Mouse (Mus musculus) intestine, embryonic 14.5 days (tissue): ENCODE measurements around the gene Nkx1-2. TPM values are rescaled to one million over a fixed set of nuclear protein-coding genes. Genes with fewer than 3 reads are reported as not detected.
A peak's percentile ranks its signal among the peaks of the same experiment; 100 is the strongest.

Experiments used
- ATAC-seq: fragments of 200-750 bp; cut with Nextera tagmentation; replicated peaks from 2 replicates; pipeline ENCODE4 v1.8.0; 2017; ENCODE audit warnings: low read depth, moderate number of reproducible peaks, moderate TSS enrichment, moderate library complexity; ENCODE audit not compliant: low FRiP score, low TSS enrichment
- DNase-seq: peaks from one replicate; pipeline ENCODE4 v3.0.0-alpha.2; 2018; ENCODE audit warnings: low spot score
- H3K27ac ChIP-seq: fragments of 300-500 bp; sonication (generic); 2 replicates; pipeline ENCODE4 v1.5.1; 2014; ENCODE audit warnings: low read depth, mild to moderate bottlenecking, control low read depth
- H3K27me3 ChIP-seq: fragments of 300-500 bp; sonication (generic); replicated peaks from 2 replicates; pipeline ENCODE4 v1.6.1; 2014; ENCODE audit warnings: low read length, control low read depth; ENCODE audit not compliant: control insufficient read depth, insufficient read depth
- H3K36me3 ChIP-seq: fragments of 300-500 bp; sonication (generic); 2 replicates; pipeline ENCODE4 v1.6.1; 2014; ENCODE audit warnings: low read length, control low read depth; ENCODE audit not compliant: control insufficient read depth, insufficient read depth
- H3K4me1 ChIP-seq: fragments of 300-500 bp; sonication (generic); replicated peaks from 2 replicates; pipeline ENCODE4 v1.6.1; 2014; ENCODE audit warnings: low read length, control low read depth, mixed read lengths; ENCODE audit not compliant: control insufficient read depth, insufficient read depth
- H3K4me2 ChIP-seq: fragments of 300-500 bp; sonication (generic); 2 replicates; pipeline ENCODE4 v1.6.1; 2014; ENCODE audit warnings: low read length
- H3K4me3 ChIP-seq: fragments of 300-500 bp; sonication (generic); 2 replicates; pipeline ENCODE4 v1.5.1; 2014; ENCODE audit warnings: low read depth, low read length, control low read depth, mixed read lengths
- H3K9ac ChIP-seq: fragments of 300-500 bp; sonication (generic); 2 replicates; pipeline ENCODE4 v1.6.1; 2014; ENCODE audit warnings: mild to moderate bottlenecking, low read length
- H3K9me3 ChIP-seq: fragments of 300-500 bp; sonication (generic); 2 replicates; pipeline ENCODE4 v1.6.1; 2016; ENCODE audit warnings: low read length, control low read depth; ENCODE audit not compliant: control insufficient read depth
- WGBS: fragments of 180-500 bp; shearing (Covaris S2); extraction: QIAGEN DNeasy Blood & Tissue Kit; methylation state at CpG from one replicate; pipeline ENCODE4 v1.1.7; 2014; 5-methylcytosine and 5-hydroxymethylcytosine counted together
- polyA plus RNA-seq: library from polyadenylated mRNA; unstranded; fragments of >200 nt; fragmentation: Nextera tagmentation; extraction: Ambion mirVana; gene quantifications from 2 replicates; pipeline ENCODE4 v1.2.1, GENCODE M21; 2014

The Nkx1-2 gene
- polyA plus RNA-seq, 1 experiment from 2014 or later: 0.26 TPM

GRCm38 (mm10) chr7:132580511-132580910, 18.9 kb downstream of the Nkx1-2 start:
- WGBS: 54% methylated on average over 6 of the region's 6 CpGs
- Histone ChIP-seq H3K4me3 (no peak overlapping the region), H3K9ac (no peak overlapping the region), H3K27me3 (no peaks in the 10 kb centered on the region), H3K27ac (peak overlapping the region; percentile 47; the same call in 1 of the 2 replicates), H3K4me1 (peaks cover 4% of the 10 kb centered on the region; the same call in 1 of the 2 replicates), H3K4me2 (peak overlapping the region; percentile 18; the same call in 1 of the 2 replicates), H3K36me3 (no peaks in the 10 kb centered on the region), H3K9me3 (no peaks in the 10 kb centered on the region)
- ATAC-seq (no peak), DNase-seq (no peak)

DNA sequence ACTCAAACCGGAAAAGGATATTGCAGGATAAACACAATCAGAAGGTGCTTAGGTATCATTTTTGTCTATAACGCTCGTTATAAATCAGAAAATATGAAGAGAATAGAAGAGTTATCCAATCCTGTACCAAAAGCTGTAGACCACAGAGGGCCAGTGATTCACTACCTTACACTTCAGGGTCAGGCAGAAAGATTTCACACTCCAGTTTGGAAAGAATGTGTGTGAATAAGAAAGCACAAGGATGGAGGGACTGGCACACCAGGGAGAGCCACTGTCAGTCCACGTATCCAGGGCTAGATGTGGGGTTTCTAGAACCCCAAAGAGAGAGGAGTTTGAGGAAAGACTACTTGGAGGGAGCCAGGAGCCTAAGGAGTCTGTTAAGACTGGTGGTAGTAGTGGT, 22.5 kb downstream of the Nkx1-2 start:
- WGBS: 42% methylated on average over 4 of the region's 4 CpGs

DNA sequence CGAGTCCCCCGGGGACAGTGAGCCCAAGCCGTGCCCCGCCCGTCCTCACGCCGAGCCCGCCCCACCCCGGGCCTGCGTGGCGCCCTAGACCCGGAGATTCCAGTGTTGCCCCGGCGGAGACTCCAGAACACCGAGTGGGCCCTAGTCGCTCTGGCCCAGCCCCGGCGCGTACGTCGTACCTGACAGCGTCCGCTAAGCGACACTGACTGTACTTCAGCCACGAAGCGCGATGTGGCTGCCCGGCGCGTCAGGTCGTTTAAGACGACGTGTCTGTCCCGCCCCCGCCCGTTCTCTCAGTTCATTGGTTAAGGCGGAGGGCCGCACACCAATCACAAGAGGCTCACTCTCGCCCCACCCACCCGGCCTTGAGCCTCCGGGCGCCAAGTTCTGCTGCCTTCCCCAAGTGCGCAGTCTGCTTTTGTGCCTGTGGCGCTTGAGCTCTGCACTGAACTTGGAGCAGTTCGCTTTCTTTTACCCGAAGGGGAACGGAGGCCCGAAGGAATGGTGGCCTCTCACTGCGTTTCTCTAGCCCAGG, 23.3 kb downstream of the Nkx1-2 start, which contains the start of gene Oat:
Gene Oat, minus strand, starts transcription at position 283 of the 535 bp plus-strand sequence.
- H3K9me3 ChIP-seq: no peaks in the 10 kb centered on the region
- peak within 1 kb of the TSS; percentile 56 for H3K4me2 ChIP-seq
- peaks cover 7% of the 10 kb centered on the region; the same call in 1 of the 2 replicates for H3K4me1 ChIP-seq
- ATAC-seq (peak; percentile 94), DNase-seq (peak; percentile 95)
- H3K27me3 ChIP-seq: no peaks in the 10 kb centered on the region
- H3K27ac ChIP-seq: peak within 1 kb of the TSS; percentile 95
- H3K4me3 ChIP-seq: peak within 1 kb of the TSS; percentile 62
- no peaks in the 10 kb centered on the region for H3K36me3 ChIP-seq
- WGBS: under 1% methylated on average over 47 of the region's 49 CpGs
- peak within 1 kb of the TSS; percentile 71 for H3K9ac ChIP-seq

More for the DNA sequence above, 22.5 kb downstream of the Nkx1-2 start:
- Histone ChIP-seq H3K9ac (peak overlapping the region; percentile 37; the same call in 1 of the 2 replicates), H3K4me2 (peak overlapping the region; percentile 56), H3K27me3 (no peaks in the 10 kb centered on the region), H3K4me3 (peak overlapping the region; percentile 62), H3K4me1 (peaks cover 7% of the 10 kb centered on the region; the same call in 1 of the 2 replicates), H3K36me3 (no peaks in the 10 kb centered on the region), H3K9me3 (no peaks in the 10 kb centered on the region), H3K27ac (peak overlapping the region; percentile 95; the same call in 1 of the 2 replicates)
- ATAC-seq (no peak), DNase-seq (no peak)

DNA sequence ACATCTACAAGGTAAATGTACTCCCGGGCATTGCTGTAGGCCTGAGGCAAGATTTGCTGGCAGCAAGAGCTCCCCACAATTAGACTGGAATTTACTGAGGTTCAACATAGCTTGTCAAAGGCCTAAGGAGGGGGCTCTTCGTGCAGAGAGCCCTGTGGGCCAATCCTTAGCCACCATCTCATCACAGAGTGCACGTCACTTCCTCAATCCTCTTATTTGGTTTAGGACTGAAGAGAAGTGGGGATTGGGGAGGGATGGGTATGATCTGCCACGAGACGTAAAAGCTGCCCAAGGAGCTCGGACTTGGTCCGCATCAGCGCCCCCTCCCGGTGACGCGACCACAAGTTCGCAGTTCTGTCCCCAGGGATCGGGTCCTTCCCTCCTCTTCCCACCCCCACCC, 23.8 kb downstream of the Nkx1-2 start:
- H3K36me3 ChIP-seq: no peaks in the 10 kb centered on the region
- peaks cover 7% of the 10 kb centered on the region; the same call in 1 of the 2 replicates for H3K4me1 ChIP-seq
- peak overlapping the region; percentile 95 for H3K27ac ChIP-seq
- H3K4me2 ChIP-seq: peak overlapping the region; percentile 56
- H3K9ac ChIP-seq: peak overlapping the region; percentile 71
- H3K4me3 ChIP-seq: peak overlapping the region; percentile 62
- ATAC-seq (peak; percentile 86), DNase-seq (peak; percentile 91)
- H3K9me3 ChIP-seq: no peaks in the 10 kb centered on the region
- no peaks in the 10 kb centered on the region for H3K27me3 ChIP-seq
- under 1% methylated on average over 13 of the region's 13 CpGs for WGBS

GRCm38 (mm10) chr7:132574646-132575045, 24.8 kb downstream of the Nkx1-2 start:
- Histone ChIP-seq H3K27me3 (no peaks in the 10 kb centered on the region), H3K36me3 (peaks cover 2% of the 10 kb centered on the region; the same call in 1 of the 2 replicates), H3K4me3 (peak overlapping the region; percentile 62), H3K9ac (no peak overlapping the region; the same call in 1 of the 2 replicates), H3K27ac (no peak overlapping the region), H3K4me1 (0 out of 2 replicates have a peak, but pooled peaks cover 7% of the 10 kb centered on the region), H3K9me3 (no peaks in the 10 kb centered on the region), H3K4me2 (peak overlapping the region; percentile 56)
- 52% methylated on average over 5 of the region's 5 CpGs for WGBS
- no peak for DNase-seq
- no peak for ATAC-seq

DNA sequence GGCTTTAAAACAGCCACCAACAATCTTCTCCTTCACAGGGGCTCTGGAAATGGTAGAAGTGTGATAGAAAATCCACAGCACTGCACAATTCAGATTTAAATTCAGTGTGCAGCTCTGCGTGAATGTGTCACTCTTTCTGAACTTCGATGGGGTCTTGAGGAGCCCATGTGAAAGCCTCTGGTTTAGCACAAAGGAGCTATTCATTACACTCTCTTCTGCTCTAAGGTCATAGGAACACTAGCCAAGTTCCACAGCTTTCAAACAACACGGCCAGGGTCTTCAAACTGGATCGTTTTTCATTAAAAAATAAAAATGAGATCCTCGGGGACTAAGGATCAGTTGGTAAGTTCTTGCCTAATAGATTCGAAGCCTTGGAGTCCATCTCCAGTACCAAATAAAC, 26.2 kb downstream of the Nkx1-2 start:
- peaks cover 17% of the 10 kb centered on the region for H3K36me3 ChIP-seq

GRCm38 (mm10) chr7:132572738-132573137, 26.7 kb downstream of the Nkx1-2 start:
- ATAC-seq: no peak
- H3K4me1 ChIP-seq: 0 out of 2 replicates have a peak, but pooled peaks cover 7% of the 10 kb centered on the region
- H3K4me3 ChIP-seq: peak overlapping the region; percentile 62; the same call in 1 of the 2 replicates
- H3K4me2 ChIP-seq: peak overlapping the region; percentile 56
- WGBS: 66% methylated on average over 3 of the region's 3 CpGs
- peaks cover 21% of the 10 kb centered on the region for H3K36me3 ChIP-seq
- H3K9me3 ChIP-seq: no peaks in the 10 kb centered on the region
- H3K27me3 ChIP-seq: no peaks in the 10 kb centered on the region
- no peak overlapping the region for H3K27ac ChIP-seq
- H3K9ac ChIP-seq: no peak overlapping the region
- no peak for DNase-seq

More for the DNA sequence above, 26.2 kb downstream of the Nkx1-2 start:
- no peaks in the 10 kb centered on the region for H3K9me3 ChIP-seq
- ATAC-seq (no peak), DNase-seq (no peak)
- 0 out of 2 replicates have a peak, but pooled peaks cover 7% of the 10 kb centered on the region for H3K4me1 ChIP-seq
- no peaks in the 10 kb centered on the region for H3K27me3 ChIP-seq
- H3K9ac ChIP-seq: no peak overlapping the region
- H3K27ac ChIP-seq: no peak overlapping the region
- H3K4me2 ChIP-seq: peak overlapping the region; percentile 56
- WGBS: 68% methylated on average over 6 of the region's 6 CpGs
- H3K4me3 ChIP-seq: peak overlapping the region; percentile 62

DNA sequence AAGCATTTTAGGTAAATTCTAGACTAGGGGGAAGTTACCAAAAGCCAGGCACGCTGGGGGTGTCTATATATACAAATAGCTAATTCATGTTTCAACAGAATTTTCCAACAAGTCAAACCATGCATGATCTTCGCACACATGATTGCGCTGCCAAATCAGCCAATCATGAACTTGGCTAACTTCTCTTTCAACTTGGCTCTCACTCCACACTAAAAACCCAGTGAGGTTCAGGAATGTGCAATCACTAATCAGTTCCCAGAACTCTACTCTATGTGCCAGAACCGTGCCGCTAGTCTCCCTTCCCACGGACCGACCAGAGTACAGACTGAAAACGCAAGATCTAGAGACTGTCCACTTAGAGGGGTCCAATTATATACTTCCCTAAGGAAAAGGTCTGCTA, 28.0 kb downstream of the Nkx1-2 start:
- no peak overlapping the region for H3K4me3 ChIP-seq
- H3K27me3 ChIP-seq: no peaks in the 10 kb centered on the region
- 75% methylated on average over 8 of the region's 8 CpGs for WGBS
- no peak for ATAC-seq
- peaks cover 33% of the 10 kb centered on the region for H3K36me3 ChIP-seq
- DNase-seq: no peak
- 0 out of 2 replicates have a peak, but pooled peaks cover 3% of the 10 kb centered on the region for H3K4me1 ChIP-seq
- peak overlapping the region; percentile 56 for H3K4me2 ChIP-seq
- H3K9ac ChIP-seq: no peak overlapping the region
- no peaks in the 10 kb centered on the region for H3K9me3 ChIP-seq
- H3K27ac ChIP-seq: no peak overlapping the region
